Mouse (Mus musculus): ENCODE data around the gene Rassf5. TPM values are rescaled to one million over a fixed set of nuclear protein-coding genes. Genes with fewer than 3 reads are reported as not detected.

Gene Rassf5
- polyA plus RNA-seq, 1 experiment from 2014 or later = 7.9 TPM

DNA sequence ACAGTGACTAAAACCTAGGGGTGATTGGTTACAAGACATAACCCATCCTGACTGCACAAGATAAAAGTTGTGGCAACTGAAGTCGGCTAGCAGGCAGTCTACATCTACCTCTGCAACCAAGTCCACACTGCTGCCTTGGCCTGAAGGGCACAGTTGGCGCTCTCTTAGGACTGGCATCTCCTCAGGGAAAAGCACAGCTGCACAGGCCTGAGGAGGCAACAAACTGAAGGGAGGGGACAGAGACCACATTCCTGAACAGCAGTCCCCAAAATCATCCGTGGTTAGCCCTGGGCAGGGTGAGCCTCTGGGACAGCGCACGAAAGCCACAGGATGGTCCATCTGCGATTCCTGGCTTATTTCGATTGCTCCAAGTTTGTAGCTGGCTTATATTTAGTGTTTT lies 49.4 kb downstream of the Rassf5 start:
- Histone ChIP-seq H3K27me3 (ENCODE audit: control insufficient read depth, insufficient read depth, low read length) (no peaks in the 10 kb centered on the region), H3K4me2 (replicated peaks; ENCODE audit: low read depth) (no peak overlapping the region), H3K27ac (replicated peaks) (peak overlapping the region; percentile 85), H3K4me3 (ENCODE audit: low read depth, low read length) (no peak overlapping the region), H3K9ac (ENCODE audit: low read length) (0 out of 2 replicates have a peak overlapping the region, but pooled peaks have one; percentile 27), H3K9me3 (ENCODE audit: control insufficient read depth, low read length) (no peaks in the 10 kb centered on the region), H3K36me3 (ENCODE audit: control insufficient read depth, insufficient read depth, low read length) (no peaks in the 10 kb centered on the region), H3K4me1 (replicated peaks; ENCODE audit: control insufficient read depth, insufficient read depth) (peaks cover 7% of the 10 kb centered on the region)
- DNase-seq (ENCODE audit: low spot score) (no peak), ATAC-seq (ENCODE audit: low FRiP score, low TSS enrichment) (no peak)
- 65% methylated on average over 7 of the region's 7 CpGs for WGBS
- TF ChIP-seq CTCF (IDR thresholded peaks at IDR 0.05; ENCODE audit: low read depth) (no peak), EP300 (optimal IDR thresholded peaks at IDR 0.05) (no peak)

GRCm38 (mm10) chr1:131193746-131194145 lies 51.3 kb downstream of the Rassf5 start:
- DNase-seq (ENCODE audit: low spot score) (no peak), ATAC-seq (ENCODE audit: low FRiP score, low TSS enrichment) (no peak)
- no peak overlapping the region for H3K4me2 ChIP-seq (replicated peaks; ENCODE audit: low read depth)
- no peak overlapping the region for H3K9ac ChIP-seq (ENCODE audit: low read length)
- H3K27me3 ChIP-seq (ENCODE audit: control insufficient read depth, insufficient read depth, low read length) = no peaks in the 10 kb centered on the region
- 51% methylated on average over 3 of the region's 3 CpGs for WGBS
- no peak overlapping the region for H3K27ac ChIP-seq (replicated peaks)
- no peaks in the 10 kb centered on the region for H3K36me3 ChIP-seq (ENCODE audit: control insufficient read depth, insufficient read depth, low read length)
- TF ChIP-seq EP300 (optimal IDR thresholded peaks at IDR 0.05) (no peak), CTCF (IDR thresholded peaks at IDR 0.05; ENCODE audit: low read depth) (no peak)
- no peak overlapping the region for H3K4me3 ChIP-seq (ENCODE audit: low read depth, low read length)
- H3K9me3 ChIP-seq (ENCODE audit: control insufficient read depth, low read length) = no peaks in the 10 kb centered on the region
- peaks cover 3% of the 10 kb centered on the region; the same call in 1 of the 2 replicates for H3K4me1 ChIP-seq (replicated peaks; ENCODE audit: control insufficient read depth, insufficient read depth)

- 91% methylated on average over 5 of the region's 5 CpGs for WGBS
- H3K9ac ChIP-seq (ENCODE audit: low read length) = no peak overlapping the region
- no peak for ATAC-seq (ENCODE audit: low FRiP score, low TSS enrichment)
- H3K4me1 ChIP-seq (replicated peaks; ENCODE audit: control insufficient read depth, insufficient read depth) = 0 out of 2 replicates have a peak, but pooled peaks cover 2% of the 10 kb centered on the region
- H3K4me2 ChIP-seq (replicated peaks; ENCODE audit: low read depth) = no peak overlapping the region
- DNase-seq (ENCODE audit: low spot score) = no peak
- H3K36me3 ChIP-seq (ENCODE audit: control insufficient read depth, insufficient read depth, low read length) = no peaks in the 10 kb centered on the region
- H3K4me3 ChIP-seq (ENCODE audit: low read depth, low read length) = no peak overlapping the region
- no peak for TF ChIP-seq CTCF (IDR thresholded peaks at IDR 0.05; ENCODE audit: low read depth)
- TF ChIP-seq EP300 (optimal IDR thresholded peaks at IDR 0.05) = no peak
- H3K9me3 ChIP-seq (ENCODE audit: control insufficient read depth, low read length) = no peaks in the 10 kb centered on the region
- H3K27me3 ChIP-seq (ENCODE audit: control insufficient read depth, insufficient read depth, low read length) = no peaks in the 10 kb centered on the region
- H3K27ac ChIP-seq (replicated peaks) = no peak overlapping the region
These were observed 56.4 kb downstream of the Rassf5 start for GRCm38 (mm10) chr1:131188655-131189054.

GRCm38 (mm10) chr1:131187856-131188255 lies 57.2 kb downstream of the Rassf5 start:
- Histone ChIP-seq H3K4me3 (ENCODE audit: low read depth, low read length) (no peak overlapping the region), H3K9me3 (ENCODE audit: control insufficient read depth, low read length) (no peaks in the 10 kb centered on the region), H3K27ac (replicated peaks) (no peak overlapping the region), H3K27me3 (ENCODE audit: control insufficient read depth, insufficient read depth, low read length) (no peaks in the 10 kb centered on the region), H3K4me2 (replicated peaks; ENCODE audit: low read depth) (no peak overlapping the region), H3K4me1 (replicated peaks; ENCODE audit: control insufficient read depth, insufficient read depth) (0 out of 2 replicates have a peak, but pooled peaks cover 2% of the 10 kb centered on the region), H3K36me3 (ENCODE audit: control insufficient read depth, insufficient read depth, low read length) (no peaks in the 10 kb centered on the region), H3K9ac (ENCODE audit: low read length) (no peak overlapping the region)
- TF ChIP-seq EP300 (optimal IDR thresholded peaks at IDR 0.05) = no peak
- no peak for TF ChIP-seq CTCF (IDR thresholded peaks at IDR 0.05; ENCODE audit: low read depth)
- ATAC-seq (ENCODE audit: low FRiP score, low TSS enrichment) = no peak
- no peak for DNase-seq (ENCODE audit: low spot score)
- WGBS = 76% methylated on average over 5 of the region's 5 CpGs

DNA sequence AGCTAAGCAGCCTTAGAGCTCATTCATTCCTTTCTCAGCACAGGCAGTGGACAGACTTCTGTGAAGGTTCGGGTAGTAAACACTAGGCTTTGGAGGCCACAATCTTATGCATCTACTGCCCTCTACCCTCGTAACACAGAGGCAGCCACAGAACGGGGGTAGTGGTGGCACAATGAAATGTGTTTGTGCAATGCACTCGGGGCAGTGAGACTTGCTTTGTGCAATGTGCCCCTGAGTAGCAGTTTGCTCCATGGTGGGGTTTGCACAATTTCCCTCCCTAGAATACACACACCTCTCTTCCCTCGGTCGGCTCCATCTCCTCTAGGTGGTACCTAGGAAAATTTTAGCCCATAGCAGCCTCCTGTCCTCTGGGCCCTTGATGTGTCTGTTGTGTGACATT lies 58.1 kb downstream of the Rassf5 start:
- no peaks in the 10 kb centered on the region for H3K36me3 ChIP-seq (ENCODE audit: control insufficient read depth, insufficient read depth, low read length)
- H3K9me3 ChIP-seq (ENCODE audit: control insufficient read depth, low read length) = no peaks in the 10 kb centered on the region
- no peak overlapping the region for H3K9ac ChIP-seq (ENCODE audit: low read length)
- no peak overlapping the region for H3K4me3 ChIP-seq (ENCODE audit: low read depth, low read length)
- H3K4me2 ChIP-seq (replicated peaks; ENCODE audit: low read depth) = no peak overlapping the region
- 0 out of 2 replicates have a peak, but pooled peaks cover 2% of the 10 kb centered on the region for H3K4me1 ChIP-seq (replicated peaks; ENCODE audit: control insufficient read depth, insufficient read depth)
- H3K27ac ChIP-seq (replicated peaks) = no peak overlapping the region
- 65% methylated on average over 6 of the region's 6 CpGs for WGBS
- DNase-seq (ENCODE audit: low spot score) (no peak), ATAC-seq (ENCODE audit: low FRiP score, low TSS enrichment) (no peak)
- H3K27me3 ChIP-seq (ENCODE audit: control insufficient read depth, insufficient read depth, low read length) = no peaks in the 10 kb centered on the region
- no peak for TF ChIP-seq EP300 (optimal IDR thresholded peaks at IDR 0.05)
- no peak for TF ChIP-seq CTCF (IDR thresholded peaks at IDR 0.05; ENCODE audit: low read depth)

- TF ChIP-seq EP300 (optimal IDR thresholded peaks at IDR 0.05) (no peak), CTCF (IDR thresholded peaks at IDR 0.05; ENCODE audit: low read depth) (no peak)
- Histone ChIP-seq H3K9me3 (ENCODE audit: control insufficient read depth, low read length) (no peaks in the 10 kb centered on the region), H3K4me1 (replicated peaks; ENCODE audit: control insufficient read depth, insufficient read depth) (0 out of 2 replicates have a peak, but pooled peaks cover 2% of the 10 kb centered on the region), H3K4me2 (replicated peaks; ENCODE audit: low read depth) (no peak overlapping the region), H3K27ac (replicated peaks) (no peak overlapping the region; the same call in 1 of the 2 replicates), H3K36me3 (ENCODE audit: control insufficient read depth, insufficient read depth, low read length) (no peaks in the 10 kb centered on the region), H3K27me3 (ENCODE audit: control insufficient read depth, insufficient read depth, low read length) (no peaks in the 10 kb centered on the region), H3K9ac (ENCODE audit: low read length) (no peak overlapping the region), H3K4me3 (ENCODE audit: low read depth, low read length) (no peak overlapping the region)
- WGBS = 60% methylated on average over 13 of the region's 13 CpGs
- ATAC-seq (ENCODE audit: low FRiP score, low TSS enrichment) = no peak
- no peak for DNase-seq (ENCODE audit: low spot score)
These were observed 59.1 kb downstream of the Rassf5 start for GRCm38 (mm10) chr1:131185821-131186506.
